Mouse (Mus musculus): ENCODE measurements around the gene Rps27l. TPM values are rescaled to one million over a fixed set of nuclear protein-coding genes. Genes with fewer than 3 reads are reported as not detected.

Rps27l gene
- polyA plus RNA-seq, 1 experiment from 2014 or later: 251 TPM

DNA sequence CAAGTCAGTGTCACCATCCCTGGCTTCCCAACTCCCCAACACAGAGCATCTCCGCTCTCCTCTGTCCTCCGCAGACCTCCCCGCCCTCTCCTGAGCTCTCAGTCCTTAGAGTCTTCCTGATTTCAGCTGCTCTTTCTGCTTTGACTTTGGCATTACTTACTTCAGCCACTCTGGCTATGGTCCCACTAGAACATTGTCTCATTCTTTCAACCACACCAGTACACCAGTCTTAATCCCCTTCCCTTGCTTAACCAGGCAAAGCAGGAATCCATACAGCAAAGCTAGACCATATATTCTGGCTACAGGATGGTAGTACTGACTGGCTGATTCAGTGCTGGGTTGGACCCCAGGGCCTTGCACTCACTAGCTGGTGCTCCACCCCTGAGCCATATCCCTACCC lies 11.6 kb downstream of the Rps27l start:
- H3K27ac ChIP-seq (replicated peaks; ENCODE audit: low read depth, low read length): no peak overlapping the region
- peaks cover 5% of the 10 kb centered on the region; the same call in 1 of the 2 replicates for H3K36me3 ChIP-seq (ENCODE audit: control insufficient read depth, insufficient read depth, low read length)
- no peaks in the 10 kb centered on the region for H3K4me1 ChIP-seq (ENCODE audit: control insufficient read depth, insufficient read depth, low read length)
- no peaks in the 10 kb centered on the region for H3K27me3 ChIP-seq (ENCODE audit: control insufficient read depth, insufficient read depth, low read length)
- DNase-seq: no peak
- no peaks in the 10 kb centered on the region for H3K9me3 ChIP-seq (ENCODE audit: control insufficient read depth, low read length)
- 88% methylated on average over 3 of the region's 3 CpGs for WGBS
- H3K4me2 ChIP-seq (ENCODE audit: low read length): no peak overlapping the region
- no peak overlapping the region for H3K4me3 ChIP-seq (replicated peaks; ENCODE audit: low read depth, low read length)
- no peak for ATAC-seq (ENCODE audit: low FRiP score, low TSS enrichment)
- H3K9ac ChIP-seq (replicated peaks; ENCODE audit: low read length): no peak overlapping the region

GRCm38 (mm10) chr9:66961478-66961877 lies 15.6 kb downstream of the Rps27l start:
- whole genome bisulfite sequencing: 75% methylated on average over 3 of the region's 3 CpGs
- H3K4me3 ChIP-seq (replicated peaks; ENCODE audit: low read depth, low read length): no peak overlapping the region
- H3K27ac ChIP-seq (replicated peaks; ENCODE audit: low read depth, low read length): no peak overlapping the region
- H3K9ac ChIP-seq (replicated peaks; ENCODE audit: low read length): no peak overlapping the region
- H3K27me3 ChIP-seq (ENCODE audit: control insufficient read depth, insufficient read depth, low read length): no peaks in the 10 kb centered on the region
- H3K9me3 ChIP-seq (ENCODE audit: control insufficient read depth, low read length): no peaks in the 10 kb centered on the region
- no peaks in the 10 kb centered on the region for H3K4me1 ChIP-seq (ENCODE audit: control insufficient read depth, insufficient read depth, low read length)
- H3K36me3 ChIP-seq (ENCODE audit: control insufficient read depth, insufficient read depth, low read length): no peaks in the 10 kb centered on the region
- no peak overlapping the region for H3K4me2 ChIP-seq (ENCODE audit: low read length)
- DNase-seq: no peak
- ATAC-seq (ENCODE audit: low FRiP score, low TSS enrichment): no peak

- ATAC-seq (ENCODE audit: low FRiP score, low TSS enrichment) (no peak), DNase-seq (no peak)
- Histone ChIP-seq H3K4me1 (ENCODE audit: control insufficient read depth, insufficient read depth, low read length) (no peaks in the 10 kb centered on the region), H3K27me3 (ENCODE audit: control insufficient read depth, insufficient read depth, low read length) (no peaks in the 10 kb centered on the region), H3K4me3 (replicated peaks; ENCODE audit: low read depth, low read length) (no peak overlapping the region), H3K4me2 (ENCODE audit: low read length) (no peak overlapping the region), H3K36me3 (ENCODE audit: control insufficient read depth, insufficient read depth, low read length) (peaks cover 21% of the 10 kb centered on the region), H3K9ac (replicated peaks; ENCODE audit: low read length) (no peak overlapping the region), H3K27ac (replicated peaks; ENCODE audit: low read depth, low read length) (no peak overlapping the region), H3K9me3 (ENCODE audit: control insufficient read depth, low read length) (no peaks in the 10 kb centered on the region)
- WGBS: 90% methylated on average over 8 of the region's 8 CpGs
Observed at GRCm38 (mm10) chr9:66967492-66967891, 21.6 kb downstream of the Rps27l start.

DNA sequence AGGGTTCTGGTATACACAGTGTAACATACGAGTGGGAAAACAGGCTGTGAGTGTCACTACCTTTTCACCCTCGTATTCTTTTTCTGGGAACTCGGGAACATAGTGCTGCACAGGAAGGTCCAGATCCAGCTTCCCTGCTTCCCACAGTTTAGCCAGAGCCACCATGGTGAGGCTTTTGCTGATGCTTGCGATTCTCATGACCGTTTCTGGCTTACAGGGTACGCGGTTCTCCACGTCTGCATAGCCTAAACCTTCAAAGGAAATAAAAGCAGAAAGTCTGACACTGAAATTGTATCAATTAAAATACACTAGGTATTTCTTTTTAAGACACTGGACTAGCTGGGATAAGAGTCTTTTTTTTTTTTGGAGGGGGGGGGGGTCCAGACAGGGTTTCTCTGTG lies 25.2 kb downstream of the Rps27l start:
- WGBS: 88% methylated on average over 8 of the region's 8 CpGs
- Histone ChIP-seq H3K9me3 (ENCODE audit: control insufficient read depth, low read length) (no peaks in the 10 kb centered on the region), H3K9ac (replicated peaks; ENCODE audit: low read length) (no peak overlapping the region), H3K4me1 (ENCODE audit: control insufficient read depth, insufficient read depth, low read length) (peaks cover 9% of the 10 kb centered on the region; the same call in 1 of the 2 replicates), H3K36me3 (ENCODE audit: control insufficient read depth, insufficient read depth, low read length) (peaks cover 21% of the 10 kb centered on the region), H3K4me2 (ENCODE audit: low read length) (no peak overlapping the region), H3K4me3 (replicated peaks; ENCODE audit: low read depth, low read length) (no peak overlapping the region), H3K27ac (replicated peaks; ENCODE audit: low read depth, low read length) (no peak overlapping the region), H3K27me3 (ENCODE audit: control insufficient read depth, insufficient read depth, low read length) (no peaks in the 10 kb centered on the region)
- ATAC-seq (ENCODE audit: low FRiP score, low TSS enrichment): no peak
- no peak for DNase-seq

DNA sequence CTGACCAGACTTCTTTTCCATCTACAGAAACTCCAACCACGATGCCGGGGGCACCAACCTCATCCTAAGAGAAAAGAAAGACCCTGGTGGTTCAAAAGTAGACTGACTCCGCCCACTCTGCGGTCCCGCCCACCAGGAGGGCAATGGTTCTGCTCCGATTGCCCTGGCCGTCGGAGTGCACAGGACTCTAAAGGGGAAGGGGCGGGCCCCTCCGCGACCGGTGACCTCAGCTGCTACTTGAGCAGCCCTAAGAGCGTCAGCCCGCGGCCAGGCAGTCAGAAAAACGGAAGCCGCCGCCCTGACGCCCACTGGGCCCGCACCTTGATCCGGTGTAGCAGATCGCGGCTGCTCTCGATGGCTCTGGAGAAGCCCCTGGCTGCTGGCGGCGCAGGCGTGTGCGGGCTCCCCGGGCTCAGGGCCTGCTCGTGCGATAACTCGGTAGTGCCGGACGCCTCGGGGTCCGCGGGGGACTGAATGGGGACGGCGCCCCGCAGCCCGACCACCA lies 28.9 kb downstream of the Rps27l start:
- Histone ChIP-seq H3K4me2 (ENCODE audit: low read length) (peak overlapping the region; percentile 58), H3K27me3 (ENCODE audit: control insufficient read depth, insufficient read depth, low read length) (no peaks in the 10 kb centered on the region), H3K4me3 (replicated peaks; ENCODE audit: low read depth, low read length) (peak overlapping the region; percentile 93), H3K4me1 (ENCODE audit: control insufficient read depth, insufficient read depth, low read length) (peaks cover 9% of the 10 kb centered on the region; the same call in 1 of the 2 replicates), H3K36me3 (ENCODE audit: control insufficient read depth, insufficient read depth, low read length) (peaks cover 13% of the 10 kb centered on the region), H3K27ac (replicated peaks; ENCODE audit: low read depth, low read length) (peak overlapping the region; percentile 90), H3K9ac (replicated peaks; ENCODE audit: low read length) (peak overlapping the region; percentile 80), H3K9me3 (ENCODE audit: control insufficient read depth, low read length) (no peaks in the 10 kb centered on the region)
- DNase-seq (peak; percentile 82), ATAC-seq (ENCODE audit: low FRiP score, low TSS enrichment) (peak; percentile 79)
- WGBS: under 1% methylated on average over 41 of the region's 41 CpGs

- Histone ChIP-seq H3K27me3 (ENCODE audit: control insufficient read depth, insufficient read depth, low read length) (no peaks in the 10 kb centered on the region), H3K36me3 (ENCODE audit: control insufficient read depth, insufficient read depth, low read length) (peaks cover 9% of the 10 kb centered on the region), H3K4me2 (ENCODE audit: low read length) (peak within 1 kb of the TSS; percentile 58), H3K27ac (replicated peaks; ENCODE audit: low read depth, low read length) (peak within 1 kb of the TSS; percentile 90), H3K9me3 (ENCODE audit: control insufficient read depth, low read length) (no peaks in the 10 kb centered on the region), H3K9ac (replicated peaks; ENCODE audit: low read length) (peak within 1 kb of the TSS; percentile 80), H3K4me1 (ENCODE audit: control insufficient read depth, insufficient read depth, low read length) (peaks cover 9% of the 10 kb centered on the region; the same call in 1 of the 2 replicates), H3K4me3 (replicated peaks; ENCODE audit: low read depth, low read length) (peak within 1 kb of the TSS; percentile 93)
- WGBS: under 1% methylated on average over 32 of the region's 32 CpGs
- ATAC-seq (ENCODE audit: low FRiP score, low TSS enrichment) (peak; percentile 97), DNase-seq (peak; percentile 97)
Observed at GRCm38 (mm10) chr9:66975239-66975645, 29.4 kb downstream of the Rps27l start, which contains the start of gene Lactb. TSS of gene Lactb (minus strand) at chr9:66975484.

DNA sequence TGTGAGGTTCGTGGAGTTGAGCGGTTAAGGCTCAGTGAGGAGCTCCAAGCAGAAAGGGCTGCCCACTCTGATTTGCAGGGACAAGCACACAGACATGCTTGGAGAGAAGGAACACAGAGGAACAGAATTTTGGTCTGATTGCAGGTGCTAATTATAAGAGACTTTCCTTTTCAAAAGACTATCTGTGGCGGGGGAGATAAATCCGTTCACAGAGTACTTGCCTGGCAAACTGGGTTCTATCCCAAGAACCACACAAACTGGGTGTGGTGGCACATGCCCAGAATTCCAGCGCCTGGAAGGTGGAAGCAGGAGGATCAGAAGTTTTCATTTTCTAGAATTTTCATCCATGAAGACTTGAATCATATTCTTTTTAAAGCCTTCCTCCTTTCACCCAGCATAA lies 31.2 kb downstream of the Rps27l start:
- Histone ChIP-seq H3K4me1 (ENCODE audit: control insufficient read depth, insufficient read depth, low read length) (peaks cover 9% of the 10 kb centered on the region; the same call in 1 of the 2 replicates), H3K4me2 (ENCODE audit: low read length) (no peak overlapping the region), H3K9ac (replicated peaks; ENCODE audit: low read length) (no peak overlapping the region), H3K36me3 (ENCODE audit: control insufficient read depth, insufficient read depth, low read length) (no peaks in the 10 kb centered on the region), H3K27me3 (ENCODE audit: control insufficient read depth, insufficient read depth, low read length) (no peaks in the 10 kb centered on the region), H3K4me3 (replicated peaks; ENCODE audit: low read depth, low read length) (no peak overlapping the region), H3K9me3 (ENCODE audit: control insufficient read depth, low read length) (no peaks in the 10 kb centered on the region), H3K27ac (replicated peaks; ENCODE audit: low read depth, low read length) (no peak overlapping the region)
- no peak for DNase-seq
- no peak for ATAC-seq (ENCODE audit: low FRiP score, low TSS enrichment)
- WGBS: 75% methylated on average over 5 of the region's 5 CpGs

DNA sequence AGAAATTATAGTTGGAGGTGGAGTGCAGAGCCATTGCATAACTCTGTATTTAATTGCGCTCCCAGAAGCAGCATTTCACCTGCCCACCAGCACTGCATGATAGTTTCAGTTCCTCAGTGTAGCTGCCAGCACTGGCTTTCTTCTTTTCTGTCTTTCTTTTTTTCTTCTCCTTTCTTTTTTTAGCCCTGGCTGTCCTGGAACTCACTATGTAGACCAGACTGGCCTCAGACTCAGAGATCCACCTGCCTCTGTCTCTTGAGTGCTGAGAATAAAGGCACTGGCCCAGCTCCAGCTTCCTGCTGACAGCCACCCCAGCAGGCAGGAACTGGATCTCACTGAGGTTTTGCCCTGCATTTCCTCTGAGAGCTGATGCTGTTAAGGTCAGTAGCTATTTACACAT lies 32.1 kb downstream of the Rps27l start:
- 94% methylated on average over 1 of the region's 1 CpGs for WGBS
- H3K4me2 ChIP-seq (ENCODE audit: low read length): no peak overlapping the region
- DNase-seq: no peak
- H3K9ac ChIP-seq (replicated peaks; ENCODE audit: low read length): no peak overlapping the region
- H3K4me3 ChIP-seq (replicated peaks; ENCODE audit: low read depth, low read length): no peak overlapping the region
- no peak for ATAC-seq (ENCODE audit: low FRiP score, low TSS enrichment)
- H3K4me1 ChIP-seq (ENCODE audit: control insufficient read depth, insufficient read depth, low read length): peaks cover 9% of the 10 kb centered on the region; the same call in 1 of the 2 replicates
- no peaks in the 10 kb centered on the region for H3K27me3 ChIP-seq (ENCODE audit: control insufficient read depth, insufficient read depth, low read length)
- H3K27ac ChIP-seq (replicated peaks; ENCODE audit: low read depth, low read length): no peak overlapping the region
- H3K36me3 ChIP-seq (ENCODE audit: control insufficient read depth, insufficient read depth, low read length): no peaks in the 10 kb centered on the region
- H3K9me3 ChIP-seq (ENCODE audit: control insufficient read depth, low read length): no peaks in the 10 kb centered on the region

GRCm38 (mm10) chr9:66978468-66978867 lies 32.6 kb downstream of the Rps27l start:
- Histone ChIP-seq H3K27me3 (ENCODE audit: control insufficient read depth, insufficient read depth, low read length) (no peaks in the 10 kb centered on the region), H3K4me1 (ENCODE audit: control insufficient read depth, insufficient read depth, low read length) (peaks cover 9% of the 10 kb centered on the region; the same call in 1 of the 2 replicates), H3K36me3 (ENCODE audit: control insufficient read depth, insufficient read depth, low read length) (no peaks in the 10 kb centered on the region), H3K9me3 (ENCODE audit: control insufficient read depth, low read length) (no peaks in the 10 kb centered on the region), H3K27ac (replicated peaks; ENCODE audit: low read depth, low read length) (no peak overlapping the region), H3K9ac (replicated peaks; ENCODE audit: low read length) (no peak overlapping the region), H3K4me3 (replicated peaks; ENCODE audit: low read depth, low read length) (no peak overlapping the region), H3K4me2 (ENCODE audit: low read length) (no peak overlapping the region)
- 84% methylated on average over 1 of the region's 1 CpGs for WGBS
- ATAC-seq (ENCODE audit: low FRiP score, low TSS enrichment) (no peak), DNase-seq (no peak)
